Mouse (Mus musculus) erythroblast, embryonic 14.5 days (primary cell): Measurements from ENCODE around the gene Rnf144a. TPM values are rescaled to one million over a fixed set of nuclear protein-coding genes. Genes with fewer than 3 reads are reported as not detected.

Experiments
- H3K27me3 ChIP-seq: 2 replicates; pipeline ENCODE4 v1.6.1; 2012; ENCODE audit warnings: inconsistent platforms; ENCODE audit not compliant: control insufficient read depth
- H3K36me3 ChIP-seq: 2 replicates; pipeline ENCODE4 v1.6.1; 2012; ENCODE audit warnings: mild to moderate bottlenecking, inconsistent platforms; ENCODE audit not compliant: control insufficient read depth
- H3K4me1 ChIP-seq: 2 replicates; pipeline ENCODE4 v1.6.1; 2012; ENCODE audit warnings: inconsistent platforms; ENCODE audit not compliant: control insufficient read depth
- H3K4me3 ChIP-seq: replicated peaks from 2 replicates; pipeline ENCODE3; 2012; ENCODE audit warnings: moderate library complexity, mild to moderate bottlenecking, inconsistent platforms
- H3K9me3 ChIP-seq: 2 replicates; pipeline ENCODE4 v1.6.1; 2012; ENCODE audit warnings: low read length, inconsistent platforms, mixed read lengths; ENCODE audit not compliant: control insufficient read depth
- GATA1 ChIP-seq: IDR thresholded peaks from 2 replicates; pipeline ENCODE4 v1.6.1; 2012; ENCODE audit warnings: low read length, inconsistent platforms, mixed read lengths
- TAL1 ChIP-seq: IDR thresholded peaks from 3 replicates; pipeline ENCODE4 v1.6.1; 2012; ENCODE audit warnings: low read length, inconsistent platforms, mixed read lengths
- polyA plus RNA-seq: library from polyadenylated mRNA; stranded (reverse); fragments of >175 nt; gene quantifications from 2 replicates; pipeline ENCODE4 v1.2.3, GENCODE M21; 2012

Rnf144a gene
- polyA plus RNA-seq, result not detected in 2 replicates

GRCm38 (mm10) chr12:26415104-26415771 is at the start of gene Rnf144a:
TSS of gene Rnf144a (minus strand) at chr12:26415254.
- TF ChIP-seq TAL1 (no peak), GATA1 (no peak)
- H3K9me3 ChIP-seq, result no peaks in the 10 kb centered on the region
- H3K4me1 ChIP-seq, result peaks cover 7% of the 10 kb centered on the region
- H3K27me3 ChIP-seq, result peaks cover 26% of the 10 kb centered on the region
- peak within 1 kb of the TSS; percentile 58 for H3K4me3 ChIP-seq
- no peaks in the 10 kb centered on the region for H3K36me3 ChIP-seq

- TF ChIP-seq GATA1, result no peak
- no peak for TF ChIP-seq TAL1
- H3K9me3 ChIP-seq, result no peaks in the 10 kb centered on the region
- no peak overlapping the region for H3K4me3 ChIP-seq
- peaks cover 12% of the 10 kb centered on the region for H3K4me1 ChIP-seq
- no peaks in the 10 kb centered on the region for H3K36me3 ChIP-seq
- peaks cover 4% of the 10 kb centered on the region for H3K27me3 ChIP-seq
Measured at GRCm38 (mm10) chr12:26460091-26460490, 45.0 kb upstream of the Rnf144a start.

GRCm38 (mm10) chr12:26456028-26456698 is 41.1 kb upstream of the Rnf144a start, which contains the start of gene Rsad2:
TSS of gene Rsad2 (minus strand) at chr12:26456452.
- TF ChIP-seq TAL1, result no peak
- TF ChIP-seq GATA1, result no peak
- H3K36me3 ChIP-seq, result no peaks in the 10 kb centered on the region
- H3K4me1 ChIP-seq, result peaks cover 41% of the 10 kb centered on the region
- no peaks in the 10 kb centered on the region for H3K9me3 ChIP-seq
- H3K27me3 ChIP-seq, result peaks cover 2% of the 10 kb centered on the region
- H3K4me3 ChIP-seq, result peak within 1 kb of the TSS; percentile 61

GRCm38 (mm10) chr12:26454682-26455081 is 39.6 kb upstream of the Rnf144a start:
- H3K4me1 ChIP-seq, result peaks cover 48% of the 10 kb centered on the region
- no peaks in the 10 kb centered on the region for H3K9me3 ChIP-seq
- peaks cover 2% of the 10 kb centered on the region; the same call in 1 of the 2 replicates for H3K27me3 ChIP-seq
- TF ChIP-seq GATA1 (no peak), TAL1 (no peak)
- no peaks in the 10 kb centered on the region for H3K36me3 ChIP-seq
- peak overlapping the region; percentile 61 for H3K4me3 ChIP-seq

- TF ChIP-seq TAL1 (no peak), GATA1 (no peak)
- peaks cover 2% of the 10 kb centered on the region; the same call in 1 of the 2 replicates for H3K27me3 ChIP-seq
- peaks cover 48% of the 10 kb centered on the region for H3K4me1 ChIP-seq
- H3K4me3 ChIP-seq, result no peak overlapping the region
- no peaks in the 10 kb centered on the region for H3K9me3 ChIP-seq
- H3K36me3 ChIP-seq, result no peaks in the 10 kb centered on the region
Measured at GRCm38 (mm10) chr12:26452951-26453350, 37.9 kb upstream of the Rnf144a start.

- TF ChIP-seq TAL1 (no peak), GATA1 (no peak)
- Histone ChIP-seq H3K27me3 (peaks cover 2% of the 10 kb centered on the region; the same call in 1 of the 2 replicates), H3K36me3 (no peaks in the 10 kb centered on the region; the same call in 1 of the 2 replicates), H3K9me3 (no peaks in the 10 kb centered on the region), H3K4me3 (peak overlapping the region; percentile 39), H3K4me1 (peaks cover 44% of the 10 kb centered on the region)
Measured at GRCm38 (mm10) chr12:26451150-26451549, 36.1 kb upstream of the Rnf144a start.

- Histone ChIP-seq H3K27me3 (no peaks in the 10 kb centered on the region), H3K9me3 (no peaks in the 10 kb centered on the region), H3K4me3 (no peak overlapping the region), H3K4me1 (peaks cover 36% of the 10 kb centered on the region), H3K36me3 (no peaks in the 10 kb centered on the region; the same call in 1 of the 2 replicates)
- TF ChIP-seq TAL1 (no peak), GATA1 (no peak)
Measured at GRCm38 (mm10) chr12:26449483-26449882, 34.4 kb upstream of the Rnf144a start.

- Histone ChIP-seq H3K9me3 (no peaks in the 10 kb centered on the region), H3K4me1 (peaks cover 15% of the 10 kb centered on the region), H3K4me3 (no peak overlapping the region), H3K36me3 (no peaks in the 10 kb centered on the region; the same call in 1 of the 2 replicates), H3K27me3 (no peaks in the 10 kb centered on the region)
- TF ChIP-seq TAL1 (no peak), GATA1 (no peak)
Measured at GRCm38 (mm10) chr12:26446377-26447045, 31.5 kb upstream of the Rnf144a start.

- H3K4me3 ChIP-seq, result no peak overlapping the region
- no peaks in the 10 kb centered on the region for H3K27me3 ChIP-seq
- peaks cover 2% of the 10 kb centered on the region; the same call in 1 of the 2 replicates for H3K4me1 ChIP-seq
- H3K9me3 ChIP-seq, result no peaks in the 10 kb centered on the region
- no peaks in the 10 kb centered on the region; the same call in 1 of the 2 replicates for H3K36me3 ChIP-seq
- TF ChIP-seq GATA1 (no peak), TAL1 (no peak)
Measured at GRCm38 (mm10) chr12:26444511-26444910, 29.5 kb upstream of the Rnf144a start.
